Mouse (Mus musculus) central nervous system, embryonic 11.5 days (tissue): Measurements from ENCODE around the gene Eif3k. TPM values are rescaled to one million over a fixed set of nuclear protein-coding genes. Genes with fewer than 3 reads are reported as not detected.

Experiments
- polyA plus RNA-seq: library from polyadenylated mRNA; depleted of rRNA; stranded (reverse); fragments of >200 nt; gene quantifications from 2 replicates; pipeline ENCODE4 v1.2.3, GENCODE M21; 2012; rRNA removed

Gene Eif3k
- 480 and 523 TPM in 2 replicates for polyA plus RNA-seq

DNA sequence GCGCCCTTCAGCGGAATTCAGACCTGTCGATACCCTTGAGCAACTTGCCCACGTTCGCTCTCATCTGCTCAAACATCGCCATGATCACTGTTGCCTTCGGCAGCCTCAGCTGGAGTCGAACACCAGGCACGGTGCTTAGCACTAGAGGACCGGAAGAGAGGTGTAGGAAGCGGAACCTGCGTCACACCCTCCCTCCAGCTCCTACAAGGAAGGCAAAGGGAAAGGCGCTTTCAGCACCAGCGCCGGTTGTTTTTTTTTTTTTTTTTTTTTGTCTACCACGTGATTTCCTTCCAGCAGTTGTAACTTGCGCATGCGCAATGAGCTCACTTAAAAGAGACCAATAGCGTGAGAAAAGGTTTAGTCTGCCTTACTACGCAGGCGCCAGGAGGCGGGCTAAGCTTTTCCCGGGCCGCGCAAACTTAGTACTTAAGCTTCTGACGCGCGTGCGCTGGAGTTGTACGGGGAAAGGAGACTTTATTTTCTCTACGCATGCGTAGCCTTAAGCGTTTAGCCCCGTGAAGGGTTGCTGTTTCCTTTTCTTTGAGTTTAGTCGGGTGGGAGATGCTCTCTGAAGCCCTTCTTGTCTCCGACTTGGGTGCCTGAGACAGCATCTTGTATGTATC lies at the start of gene Eif3k, which contains the start of gene Map4k1:
TSS of gene Eif3k (minus strand) at position 214 of the 623 bp plus-strand sequence.
TSS of gene Map4k1 (plus strand) at position 400 of the 623 bp plus-strand sequence.

GRCm38 (mm10) chr7:28961927-28962670 lies 19.6 kb downstream of the Eif3k start, which contains the start of gene Actn4:
TSS of gene Actn4 (minus strand) at chr7:28962340.

Other genes starting within 250 kb of the Eif3k start
- gene Mrps12, start 240.0 kb downstream of the Eif3k start, polyA plus RNA-seq: 66.2 and 163 TPM in 2 replicates
- gene Sars2, start 239.9 kb downstream of the Eif3k start, polyA plus RNA-seq: 28.0 and 31.2 TPM in 2 replicates
- gene Ccer2, start 225.7 kb downstream of the Eif3k start, polyA plus RNA-seq: 1.3 and 1.7 TPM in 2 replicates
- 70.2 and 74.6 TPM in 2 replicates for gene Sirt2, start 215.1 kb downstream of the Eif3k start, polyA plus RNA-seq
- 22.2 and 23.3 TPM in 2 replicates for gene Nfkbib, start 214.4 kb downstream of the Eif3k start, polyA plus RNA-seq
- 1.7 and 3.6 TPM in 2 replicates for gene Rinl, start 192.9 kb downstream of the Eif3k start, polyA plus RNA-seq
- 662 and 695 TPM in 2 replicates for gene Hnrnpl, start 173.3 kb downstream of the Eif3k start, polyA plus RNA-seq
- 45.3 and 77.0 TPM in 2 replicates for gene Ech1, start 156.6 kb downstream of the Eif3k start, polyA plus RNA-seq
- 5.7 and 5.8 TPM in 2 replicates for gene Lgals4, start 148.0 kb downstream of the Eif3k start, polyA plus RNA-seq
- 6.3 and 9.3 TPM in 2 replicates for gene Lgals7, start 118.0 kb downstream of the Eif3k start, polyA plus RNA-seq
- 0.08 and 0.12 TPM in 2 replicates for gene Capn12, start 100.4 kb downstream of the Eif3k start, polyA plus RNA-seq
- 152 and 193 TPM in 2 replicates for gene Actn4, start 19.5 kb downstream of the Eif3k start, polyA plus RNA-seq
- 8.5 and 12.6 TPM in 2 replicates for gene Map4k1, start 186 bp upstream of the Eif3k start, polyA plus RNA-seq
- gene Ryr1, start 143.3 kb upstream of the Eif3k start, polyA plus RNA-seq: 2.2 and 7.1 TPM in 2 replicates
- 2.3 and 3.5 TPM in 2 replicates for gene Rasgrp4, start 153.0 kb upstream of the Eif3k start, polyA plus RNA-seq
- 14.3 and 23.2 TPM in 2 replicates for gene Fam98c, start 174.4 kb upstream of the Eif3k start, polyA plus RNA-seq
- 0.76 and 0.84 TPM in 2 replicates for gene Ggn, start 188.3 kb upstream of the Eif3k start, polyA plus RNA-seq
- gene Spred3, start 188.5 kb upstream of the Eif3k start, polyA plus RNA-seq: 16.9 and 19.6 TPM in 2 replicates
- 232 and 263 TPM in 2 replicates for gene Psmd8, start 198.8 kb upstream of the Eif3k start, polyA plus RNA-seq
- gene Catsperg1, start 232.2 kb upstream of the Eif3k start, polyA plus RNA-seq: 1.3 and 2.1 TPM in 2 replicates